Mouse (Mus musculus) embryonic fibroblast, embryonic 13.5 days (primary cell): ENCODE data around the gene Rabgef1.

Source experiments
- CTCF ChIP-seq: IDR thresholded peaks from 2 replicates; pipeline ENCODE4 v1.5.1; 2011; ENCODE audit warnings: mild to moderate bottlenecking, control low read depth, low read length, moderate library complexity, borderline replicate concordance; ENCODE audit not compliant: insufficient read depth
- POLR2A ChIP-seq: IDR thresholded peaks from 2 replicates; pipeline ENCODE4 v1.6.1; 2011; ENCODE audit warnings: low read depth, mild to moderate bottlenecking, control low read depth, low read length, moderate library complexity

DNA sequence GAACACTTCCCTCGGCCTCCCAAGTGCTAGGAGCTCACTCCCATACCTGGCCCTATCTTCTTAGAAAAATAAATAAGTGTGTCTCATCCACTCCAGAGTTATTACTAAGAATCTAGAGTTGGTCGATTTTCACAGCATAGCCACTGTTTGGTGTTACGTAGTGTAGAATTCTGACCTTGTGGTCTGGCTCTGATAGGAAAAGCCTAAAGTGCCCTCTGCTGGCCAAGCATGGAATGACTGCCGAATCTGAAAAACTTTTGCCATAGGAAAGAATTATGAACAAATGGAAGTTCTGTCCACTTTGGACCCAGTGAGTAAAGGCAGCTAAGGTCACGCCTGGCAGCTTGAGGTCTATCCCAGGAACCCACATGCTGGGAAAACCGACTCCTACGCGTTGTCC, 32.2 kb upstream of the Rabgef1 start:
- no peak for TF ChIP-seq POLR2A
- no peak for TF ChIP-seq CTCF
